Mouse (Mus musculus): Measurements from ENCODE around the gene Tsen54.

Gene Tsen54

GRCm38 (mm10) chr11:115803072-115803709 is 11.3 kb upstream of the Tsen54 start:
- in situ Hi-C loops (cut with MboI, MseI): no loop called here

GRCm38 (mm10) chr11:115805005-115805404 is 9.5 kb upstream of the Tsen54 start:
- in situ Hi-C loops (cut with MboI, MseI): no loop called here

GRCm38 (mm10) chr11:115806154-115806553 is 8.4 kb upstream of the Tsen54 start:
- in situ Hi-C loops (cut with MboI, MseI): no loop called here

GRCm38 (mm10) chr11:115807306-115807705 is 7.2 kb upstream of the Tsen54 start:
- in situ Hi-C loops (cut with MboI, MseI): no loop called here

GRCm38 (mm10) chr11:115807971-115808370 is 6.6 kb upstream of the Tsen54 start:
- in situ Hi-C loops (cut with MboI, MseI): no loop called here

- in situ Hi-C loops (cut with MboI, MseI): no loop called here
These were observed 5.7 kb upstream of the Tsen54 start for GRCm38 (mm10) chr11:115808696-115809310.

GRCm38 (mm10) chr11:115809311-115809781 is 5.2 kb upstream of the Tsen54 start:
- in situ Hi-C loops (cut with MboI, MseI): no loop called here

- in situ Hi-C loops (cut with MboI, MseI): loop anchor here (5.0 kb wide), 2 partner anchors 83 to 188 kb away; no protein-coding TSS in a partner anchor
These were observed 4.1 kb upstream of the Tsen54 start for GRCm38 (mm10) chr11:115810377-115810776.

GRCm38 (mm10) chr11:115811381-115812093 is 3.0 kb upstream of the Tsen54 start:
- in situ Hi-C loops (cut with MboI, MseI): loop anchor here (5.0 kb wide), 2 partner anchors 84 to 189 kb away; no protein-coding TSS in a partner anchor

- in situ Hi-C loops (cut with MboI, MseI): loop anchor here (5.0 kb wide), 2 partner anchors 85 to 190 kb away; no protein-coding TSS in a partner anchor
These were observed 2.4 kb upstream of the Tsen54 start for GRCm38 (mm10) chr11:115812095-115812494.

- in situ Hi-C loops (cut with MboI, MseI): loop anchor here (5.0 kb wide), 2 partner anchors 85 to 190 kb away; no protein-coding TSS in a partner anchor
These were observed 1.7 kb upstream of the Tsen54 start for GRCm38 (mm10) chr11:115812533-115813420.

- in situ Hi-C loops (cut with MboI, MseI): loop anchor here (5.0 kb wide), 2 partner anchors 86 to 191 kb away; no protein-coding TSS in a partner anchor
These were observed 822 bp upstream of the Tsen54 start, which contains the start of gene Caskin2 for GRCm38 (mm10) chr11:115813507-115814296. TSS of gene Caskin2 (minus strand) at chr11:115813639.

GRCm38 (mm10) chr11:115817331-115817730 is 2.8 kb downstream of the Tsen54 start:
- in situ Hi-C loops (cut with MboI, MseI): no loop called here

- in situ Hi-C loops (cut with MboI, MseI): no loop called here
These were observed 5.5 kb downstream of the Tsen54 start for GRCm38 (mm10) chr11:115819915-115820623.

GRCm38 (mm10) chr11:115821001-115821400 is 6.5 kb downstream of the Tsen54 start:
- in situ Hi-C loops (cut with MboI, MseI): no loop called here

GRCm38 (mm10) chr11:115823774-115824740 is 9.5 kb downstream of the Tsen54 start, which contains the start of gene Llgl2:
TSS of gene Llgl2 (plus strand) at chr11:115824049.
- in situ Hi-C loops (cut with MboI, MseI): no loop called here

GRCm38 (mm10) chr11:115824813-115825212 is 10.3 kb downstream of the Tsen54 start:
- in situ Hi-C loops (cut with MboI, MseI): no loop called here

GRCm38 (mm10) chr11:115826487-115826886 is 12.0 kb downstream of the Tsen54 start:
- in situ Hi-C loops (cut with MboI, MseI): no loop called here
